Mouse (Mus musculus): ENCODE measurements around the gene Glrx5. TPM values are rescaled to one million over a fixed set of nuclear protein-coding genes. Genes with fewer than 3 reads are reported as not detected.
A peak's percentile ranks its signal among the peaks of the same experiment; 100 is the strongest.

Gene Glrx5
- 149 and 157 TPM in 2 replicates for polyA plus RNA-seq (2016; fragmentation: Nextera tagmentation; extraction: Ambion mirVana)

- Histone ChIP-seq H3K4me1 (peaks cover 38% of the 10 kb centered on the region), H3K4me3 (peak within 1 kb of the TSS; percentile 91), H3K36me3 (peaks cover 8% of the 10 kb centered on the region; the same call in 1 of the 2 replicates), H3K27me3 (no peaks in the 10 kb centered on the region), H3K9ac (peak within 1 kb of the TSS; percentile 89), H3K9me3 (replicated peaks) (no peaks in the 10 kb centered on the region), H3K27ac (peak within 1 kb of the TSS; percentile 80), H3K4me2 (replicated peaks) (peak within 1 kb of the TSS; percentile 97)
- WGBS, result under 1% methylated on average over 72 of the region's 72 CpGs
- peak; percentile 99 for ATAC-seq (ENCODE audit: low FRiP score)
These were observed at the start of gene Glrx5 for GRCm38 (mm10) chr12:105032147-105032831. TSS of gene Glrx5 (plus strand) at chr12:105032688.

DNA sequence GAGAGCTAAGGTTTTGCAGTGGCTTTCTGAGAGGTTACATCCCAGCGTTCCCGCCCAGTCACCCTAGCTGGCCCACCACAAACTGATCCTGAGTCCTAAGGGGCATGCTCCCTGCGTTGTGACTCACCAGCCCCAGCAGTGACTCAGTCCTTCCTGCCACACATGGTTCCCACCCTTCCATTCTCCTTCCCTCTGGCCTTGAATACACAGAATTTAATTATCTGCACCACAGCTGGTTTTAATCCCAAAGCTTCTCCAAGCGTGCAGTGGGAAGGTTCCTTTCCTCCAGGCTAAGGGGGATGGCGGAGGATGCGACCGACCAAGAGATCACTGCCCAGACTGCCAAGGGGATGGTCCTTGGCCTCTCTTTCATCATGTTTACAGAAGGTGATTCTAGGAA is 49.0 kb upstream of the Glrx5 start:
- ATAC-seq (ENCODE audit: low FRiP score), result no peak
- H3K36me3 ChIP-seq, result no peaks in the 10 kb centered on the region
- 53% methylated on average over 7 of the region's 7 CpGs for WGBS
- H3K27ac ChIP-seq, result no peak overlapping the region
- no peak overlapping the region for H3K4me3 ChIP-seq
- H3K4me2 ChIP-seq (replicated peaks), result no peak overlapping the region
- H3K9ac ChIP-seq, result no peak overlapping the region
- peaks cover 13% of the 10 kb centered on the region for H3K4me1 ChIP-seq
- H3K9me3 ChIP-seq (replicated peaks), result no peaks in the 10 kb centered on the region
- no peaks in the 10 kb centered on the region for H3K27me3 ChIP-seq

- Histone ChIP-seq H3K36me3 (no peaks in the 10 kb centered on the region), H3K4me3 (no peak overlapping the region), H3K9ac (no peak overlapping the region), H3K27me3 (no peaks in the 10 kb centered on the region), H3K4me2 (replicated peaks) (no peak overlapping the region), H3K27ac (no peak overlapping the region), H3K4me1 (peaks cover 7% of the 10 kb centered on the region), H3K9me3 (replicated peaks) (no peaks in the 10 kb centered on the region)
- 81% methylated on average over 5 of the region's 5 CpGs for WGBS
- no peak for ATAC-seq (ENCODE audit: low FRiP score)
These were observed 47.4 kb upstream of the Glrx5 start for GRCm38 (mm10) chr12:104985088-104985487.

- Histone ChIP-seq H3K4me2 (replicated peaks) (no peak overlapping the region), H3K9ac (no peak overlapping the region), H3K27me3 (no peaks in the 10 kb centered on the region), H3K9me3 (replicated peaks) (no peaks in the 10 kb centered on the region), H3K4me3 (no peak overlapping the region), H3K4me1 (peaks cover 7% of the 10 kb centered on the region), H3K27ac (no peak overlapping the region), H3K36me3 (no peaks in the 10 kb centered on the region)
- no peak for ATAC-seq (ENCODE audit: low FRiP score)
- 85% methylated on average over 2 of the region's 2 CpGs for WGBS
These were observed 46.5 kb upstream of the Glrx5 start for GRCm38 (mm10) chr12:104986001-104986400.

DNA sequence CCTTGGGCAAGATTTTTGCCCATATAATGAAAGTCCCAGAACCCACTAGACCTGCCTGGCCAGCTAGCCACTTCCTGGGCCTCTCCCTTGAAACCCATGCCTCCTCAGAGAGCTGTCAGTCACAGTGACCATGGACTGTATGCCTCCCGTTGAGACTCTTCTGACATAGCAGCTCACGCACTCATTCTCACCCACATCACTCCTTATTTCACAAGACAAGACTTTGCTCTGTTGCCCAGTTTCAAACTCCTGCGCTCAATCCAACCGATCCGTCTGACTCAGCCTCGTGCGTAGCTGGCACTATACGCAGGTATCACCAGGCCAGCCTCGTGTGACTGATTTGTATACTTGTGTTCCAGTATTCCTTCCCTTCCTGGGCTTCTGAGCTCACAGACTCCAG is 45.7 kb upstream of the Glrx5 start:
- WGBS, result 93% methylated on average over 9 of the region's 9 CpGs
- Histone ChIP-seq H3K9ac (no peak overlapping the region), H3K4me1 (peaks cover 7% of the 10 kb centered on the region), H3K4me2 (replicated peaks) (no peak overlapping the region), H3K36me3 (no peaks in the 10 kb centered on the region), H3K4me3 (no peak overlapping the region), H3K27me3 (no peaks in the 10 kb centered on the region), H3K9me3 (replicated peaks) (no peaks in the 10 kb centered on the region), H3K27ac (no peak overlapping the region)
- no peak for ATAC-seq (ENCODE audit: low FRiP score)

DNA sequence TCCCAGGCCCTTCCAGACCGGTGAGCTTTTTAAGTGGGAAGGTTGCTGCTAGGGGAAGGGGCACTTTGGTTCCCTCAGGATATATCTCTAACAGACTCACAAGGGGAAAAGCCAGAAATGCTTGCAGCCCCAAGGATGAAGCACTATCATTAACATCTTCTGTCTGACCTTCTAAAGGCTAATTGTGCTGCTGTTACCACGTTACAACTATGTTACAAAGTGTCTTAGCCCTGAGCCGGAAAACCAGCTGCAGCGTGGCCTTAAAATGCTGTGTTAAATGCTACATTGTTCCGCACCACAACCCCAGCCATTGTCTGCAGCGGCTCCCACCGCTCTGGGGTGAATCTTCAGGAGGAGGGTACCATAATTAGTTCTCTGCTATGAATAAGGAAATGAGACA is 44.6 kb upstream of the Glrx5 start:
- no peak for ATAC-seq (ENCODE audit: low FRiP score)
- H3K36me3 ChIP-seq, result no peaks in the 10 kb centered on the region
- no peak overlapping the region for H3K4me3 ChIP-seq
- no peaks in the 10 kb centered on the region for H3K27me3 ChIP-seq
- H3K4me2 ChIP-seq (replicated peaks), result no peak overlapping the region
- no peaks in the 10 kb centered on the region for H3K9me3 ChIP-seq (replicated peaks)
- no peak overlapping the region for H3K27ac ChIP-seq
- peaks cover 7% of the 10 kb centered on the region for H3K4me1 ChIP-seq
- WGBS, result 46% methylated on average over 7 of the region's 7 CpGs
- no peak overlapping the region for H3K9ac ChIP-seq

DNA sequence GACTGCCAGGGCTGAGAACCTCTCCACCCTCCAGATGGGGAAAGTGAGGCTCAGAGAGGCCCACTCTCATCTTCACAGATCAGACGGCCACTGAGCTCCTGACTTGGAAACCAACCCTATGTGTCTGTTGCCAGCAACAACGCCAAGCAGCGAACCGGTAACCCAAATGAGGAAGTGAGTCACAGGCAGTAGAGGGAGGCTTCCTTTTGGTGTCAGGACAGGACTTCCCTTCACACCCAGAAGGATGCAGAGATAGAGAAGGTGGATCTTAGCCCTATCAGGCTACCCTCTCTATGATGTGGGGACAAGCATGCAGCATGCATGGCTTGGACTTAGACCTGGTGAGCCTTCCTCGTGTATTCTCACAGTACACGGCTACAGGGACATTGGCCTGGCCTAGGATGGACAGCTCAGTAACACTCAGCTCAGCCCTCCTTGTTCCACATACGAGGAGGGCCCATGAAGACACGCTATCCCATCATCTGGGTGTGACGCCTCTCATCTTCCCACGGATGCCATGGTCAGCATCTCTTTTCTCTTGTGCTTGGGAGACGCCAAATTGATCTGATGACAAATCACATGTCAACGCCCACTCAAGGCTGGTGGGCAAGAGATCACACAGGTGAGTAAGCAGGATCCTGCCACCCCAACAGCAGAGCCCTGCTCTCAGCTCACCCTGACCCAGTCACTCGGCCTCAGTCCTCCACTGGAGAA is 41.6 kb upstream of the Glrx5 start:
- Histone ChIP-seq H3K9me3 (replicated peaks) (no peaks in the 10 kb centered on the region), H3K4me1 (no peaks in the 10 kb centered on the region; the same call in 1 of the 2 replicates), H3K27me3 (no peaks in the 10 kb centered on the region), H3K9ac (no peak overlapping the region), H3K4me2 (replicated peaks) (no peak overlapping the region), H3K4me3 (no peak overlapping the region), H3K36me3 (no peaks in the 10 kb centered on the region), H3K27ac (no peak overlapping the region)
- WGBS, result 82% methylated on average over 13 of the region's 13 CpGs
- ATAC-seq (ENCODE audit: low FRiP score), result no peak

DNA sequence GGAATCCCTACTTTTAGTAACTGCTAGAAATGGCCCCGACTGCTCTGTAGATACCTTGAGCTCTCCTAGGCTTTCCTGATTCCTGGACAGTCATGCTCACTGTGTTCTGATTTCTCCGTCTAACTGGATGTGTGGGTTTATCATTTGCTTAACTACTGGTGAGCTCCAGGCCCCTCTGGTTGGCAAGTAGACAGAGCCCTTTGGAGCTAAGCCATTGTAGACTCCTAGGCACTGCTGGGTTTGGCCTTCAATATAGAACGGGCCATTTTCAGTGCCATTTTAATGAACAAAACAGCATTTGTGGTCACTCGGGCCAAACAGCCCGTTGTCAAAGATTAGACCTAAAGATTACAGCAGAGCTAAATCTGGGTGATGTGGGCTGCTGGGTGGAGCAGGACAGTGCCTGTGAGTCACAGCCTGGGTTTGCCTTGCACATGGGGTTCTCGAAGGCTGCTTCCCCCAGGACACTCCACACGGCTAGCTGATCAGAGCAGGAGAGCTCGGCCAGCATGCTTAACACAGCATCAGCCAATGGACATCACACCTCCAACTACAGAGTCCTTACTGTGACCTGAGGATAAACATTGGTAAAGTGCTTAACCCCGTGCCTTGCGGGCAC is 40.3 kb upstream of the Glrx5 start:
- no peak overlapping the region for H3K27ac ChIP-seq
- no peaks in the 10 kb centered on the region for H3K9me3 ChIP-seq (replicated peaks)
- H3K36me3 ChIP-seq, result no peaks in the 10 kb centered on the region
- no peaks in the 10 kb centered on the region; the same call in 1 of the 2 replicates for H3K4me1 ChIP-seq
- H3K27me3 ChIP-seq, result no peaks in the 10 kb centered on the region
- H3K4me3 ChIP-seq, result no peak overlapping the region
- no peak overlapping the region for H3K9ac ChIP-seq
- WGBS, result 85% methylated on average over 10 of the region's 10 CpGs
- no peak for ATAC-seq (ENCODE audit: low FRiP score)
- no peak overlapping the region for H3K4me2 ChIP-seq (replicated peaks)

GRCm38 (mm10) chr12:104992838-104993237 is 39.6 kb upstream of the Glrx5 start:
- no peaks in the 10 kb centered on the region for H3K9me3 ChIP-seq (replicated peaks)
- no peaks in the 10 kb centered on the region for H3K27me3 ChIP-seq
- no peak for ATAC-seq (ENCODE audit: low FRiP score)
- H3K27ac ChIP-seq, result no peak overlapping the region
- H3K4me1 ChIP-seq, result no peaks in the 10 kb centered on the region; the same call in 1 of the 2 replicates
- no peak overlapping the region for H3K4me3 ChIP-seq
- H3K9ac ChIP-seq, result no peak overlapping the region
- H3K4me2 ChIP-seq (replicated peaks), result no peak overlapping the region
- H3K36me3 ChIP-seq, result no peaks in the 10 kb centered on the region
- 74% methylated on average over 8 of the region's 8 CpGs for WGBS

GRCm38 (mm10) chr12:104995259-104995876 is 37.1 kb upstream of the Glrx5 start:
- no peaks in the 10 kb centered on the region for H3K36me3 ChIP-seq
- H3K27ac ChIP-seq, result no peak overlapping the region
- no peaks in the 10 kb centered on the region for H3K27me3 ChIP-seq
- no peak overlapping the region for H3K4me2 ChIP-seq (replicated peaks)
- H3K4me3 ChIP-seq, result no peak overlapping the region
- no peaks in the 10 kb centered on the region for H3K4me1 ChIP-seq
- no peak overlapping the region for H3K9ac ChIP-seq
- no peak for ATAC-seq (ENCODE audit: low FRiP score)
- H3K9me3 ChIP-seq (replicated peaks), result no peaks in the 10 kb centered on the region
- WGBS, result 85% methylated on average over 12 of the region's 12 CpGs

DNA sequence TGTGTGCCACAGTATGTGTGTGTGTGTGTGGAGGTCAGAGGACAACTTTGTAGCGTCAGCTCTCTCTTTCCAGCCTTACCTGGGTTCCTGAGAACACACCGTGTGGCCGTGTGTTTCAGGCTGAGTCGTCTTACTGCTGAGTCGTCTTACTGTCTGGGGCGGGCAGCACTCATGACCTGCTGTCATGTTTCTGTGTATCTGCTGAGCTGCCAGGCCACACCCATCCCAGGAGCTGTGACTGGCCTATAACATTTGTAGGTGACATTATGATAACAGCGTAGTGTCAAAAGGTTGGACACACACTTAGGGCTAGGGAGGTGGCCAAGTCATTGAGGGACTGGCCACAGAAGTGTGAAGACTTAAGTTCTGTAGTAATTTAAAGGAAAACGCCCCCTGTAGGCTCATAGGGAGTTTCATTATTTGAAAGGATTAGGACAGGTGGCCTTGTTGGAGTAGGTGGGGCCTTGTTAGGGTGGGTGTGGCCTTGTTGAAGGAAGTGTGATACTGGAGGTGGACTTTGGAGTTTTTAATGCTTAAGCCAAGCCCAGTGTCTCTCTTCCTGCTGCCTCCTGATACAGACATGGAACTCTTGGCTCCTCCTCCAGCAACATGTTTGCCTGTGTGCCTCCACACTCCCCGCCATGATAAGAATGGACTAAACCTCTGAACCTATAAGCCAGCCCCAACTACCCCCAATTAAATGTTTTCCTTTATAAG is 36.3 kb upstream of the Glrx5 start:
- no peaks in the 10 kb centered on the region for H3K27me3 ChIP-seq
- no peak overlapping the region for H3K9ac ChIP-seq
- no peak overlapping the region for H3K4me2 ChIP-seq (replicated peaks)
- 90% methylated on average over 9 of the region's 9 CpGs for WGBS
- no peak overlapping the region for H3K27ac ChIP-seq
- H3K4me1 ChIP-seq, result no peaks in the 10 kb centered on the region
- no peak overlapping the region for H3K4me3 ChIP-seq
- H3K9me3 ChIP-seq (replicated peaks), result no peaks in the 10 kb centered on the region
- ATAC-seq (ENCODE audit: low FRiP score), result no peak
- H3K36me3 ChIP-seq, result no peaks in the 10 kb centered on the region

- Histone ChIP-seq H3K4me3 (no peak overlapping the region), H3K36me3 (no peaks in the 10 kb centered on the region), H3K27ac (no peak overlapping the region), H3K9ac (no peak overlapping the region), H3K4me2 (replicated peaks) (no peak overlapping the region), H3K9me3 (replicated peaks) (no peaks in the 10 kb centered on the region), H3K27me3 (0 out of 2 replicates have a peak, but pooled peaks cover 3% of the 10 kb centered on the region), H3K4me1 (no peaks in the 10 kb centered on the region)
- no peak for ATAC-seq (ENCODE audit: low FRiP score)
- 85% methylated on average over 10 of the region's 10 CpGs for WGBS
These were observed 35.3 kb upstream of the Glrx5 start for GRCm38 (mm10) chr12:104997159-104997558.
